Mouse (Mus musculus) kidney, embryonic 14.5 days (tissue): ENCODE data around the gene Nedd8. TPM values are rescaled to one million over a fixed set of nuclear protein-coding genes. Genes with fewer than 3 reads are reported as not detected.

Source experiments
- ATAC-seq: fragments of 200-750 bp; cut with Nextera tagmentation; 2 replicates; pipeline ENCODE4 v1.8.0; 2017; ENCODE audit warnings: moderate number of reproducible peaks, mild to moderate bottlenecking, moderate TSS enrichment, moderate library complexity; ENCODE audit not compliant: low FRiP score, low TSS enrichment
- H3K27ac ChIP-seq: fragments of 300-500 bp; sonication (generic); 2 replicates; pipeline ENCODE4 v1.5.1; 2014; ENCODE audit warnings: low read depth, mild to moderate bottlenecking, low read length, moderate library complexity, mixed read lengths
- H3K27me3 ChIP-seq: fragments of 300-500 bp; sonication (generic); 2 replicates; pipeline ENCODE4 v1.6.1; 2014; ENCODE audit warnings: mild to moderate bottlenecking, low read length; ENCODE audit not compliant: control insufficient read depth, insufficient read depth
- H3K36me3 ChIP-seq: fragments of 300-500 bp; sonication (generic); 2 replicates; pipeline ENCODE4 v1.6.1; 2014; ENCODE audit warnings: low read length, mixed read lengths; ENCODE audit not compliant: control insufficient read depth, insufficient read depth
- H3K4me1 ChIP-seq: fragments of 300-500 bp; sonication (generic); 2 replicates; pipeline ENCODE4 v1.6.1; 2014; ENCODE audit warnings: low read length, mixed read lengths; ENCODE audit not compliant: control insufficient read depth, insufficient read depth
- H3K4me2 ChIP-seq: fragments of 300-500 bp; sonication (generic); replicated peaks from 2 replicates; pipeline ENCODE4 v1.6.1; 2014; ENCODE audit warnings: low read depth, mild to moderate bottlenecking, low read length
- H3K4me3 ChIP-seq: fragments of 300-500 bp; sonication (generic); 2 replicates; pipeline ENCODE4 v1.5.1; 2014; ENCODE audit warnings: mild to moderate bottlenecking, low read length
- H3K9ac ChIP-seq: fragments of 300-500 bp; sonication (generic); 2 replicates; pipeline ENCODE4 v1.6.1; 2014; ENCODE audit warnings: low read depth, mild to moderate bottlenecking, low read length, moderate library complexity
- H3K9me3 ChIP-seq: fragments of 300-500 bp; sonication (generic); 2 replicates; pipeline ENCODE4 v1.6.1; 2016; ENCODE audit warnings: low read length; ENCODE audit not compliant: control insufficient read depth
- WGBS: fragments of 180-500 bp; shearing (Covaris S2); extraction: QIAGEN DNeasy Blood & Tissue Kit; methylation state at CpG from one replicate; pipeline ENCODE4 v1.1.7; 2014; 5-methylcytosine and 5-hydroxymethylcytosine counted together
- polyA plus RNA-seq: library from polyadenylated mRNA; unstranded; fragments of >200 nt; fragmentation: Nextera tagmentation; extraction: Ambion mirVana; gene quantifications from 2 replicates; pipeline ENCODE4 v1.2.1, GENCODE M21; 2014

The Nedd8 gene
- polyA plus RNA-seq, 1 experiment from 2014 or later, result 586 TPM

- H3K27ac ChIP-seq, result no peak overlapping the region
- no peaks in the 10 kb centered on the region for H3K27me3 ChIP-seq
- WGBS, result 92% methylated on average over 3 of the region's 3 CpGs
- no peak overlapping the region for H3K4me2 ChIP-seq
- no peak overlapping the region for H3K4me3 ChIP-seq
- H3K36me3 ChIP-seq, result peaks cover 14% of the 10 kb centered on the region; the same call in 1 of the 2 replicates
- H3K9ac ChIP-seq, result no peak overlapping the region
- H3K9me3 ChIP-seq, result no peaks in the 10 kb centered on the region
- peaks cover 5% of the 10 kb centered on the region; the same call in 1 of the 2 replicates for H3K4me1 ChIP-seq
- no peak for ATAC-seq
These were observed 15.0 kb downstream of the Nedd8 start for GRCm38 (mm10) chr14:55656935-55657334.

DNA sequence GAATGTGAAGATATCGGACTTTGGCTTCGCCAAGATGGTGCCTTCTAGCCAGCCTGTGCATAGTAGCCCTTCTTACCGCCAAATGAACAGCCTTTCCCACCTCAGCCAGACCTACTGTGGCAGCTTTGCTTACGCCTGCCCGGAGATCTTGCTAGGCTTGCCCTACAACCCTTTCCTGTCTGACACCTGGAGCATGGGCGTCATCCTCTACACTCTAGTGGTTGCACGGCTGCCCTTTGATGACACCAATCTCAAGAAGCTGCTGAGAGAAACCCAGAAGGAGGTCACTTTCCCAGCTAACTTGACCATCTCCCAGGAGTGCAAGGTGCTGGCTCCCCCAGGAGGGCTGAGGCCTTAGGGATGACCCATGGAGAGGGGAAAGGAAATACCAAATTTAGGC, 20.4 kb downstream of the Nedd8 start:
- H3K36me3 ChIP-seq, result peaks cover 4% of the 10 kb centered on the region; the same call in 1 of the 2 replicates
- no peaks in the 10 kb centered on the region for H3K9me3 ChIP-seq
- no peak overlapping the region for H3K4me3 ChIP-seq
- no peak for ATAC-seq
- no peak overlapping the region for H3K27ac ChIP-seq
- WGBS, result 85% methylated on average over 7 of the region's 7 CpGs
- no peak overlapping the region for H3K4me2 ChIP-seq
- H3K27me3 ChIP-seq, result no peaks in the 10 kb centered on the region
- no peaks in the 10 kb centered on the region for H3K4me1 ChIP-seq
- H3K9ac ChIP-seq, result no peak overlapping the region

DNA sequence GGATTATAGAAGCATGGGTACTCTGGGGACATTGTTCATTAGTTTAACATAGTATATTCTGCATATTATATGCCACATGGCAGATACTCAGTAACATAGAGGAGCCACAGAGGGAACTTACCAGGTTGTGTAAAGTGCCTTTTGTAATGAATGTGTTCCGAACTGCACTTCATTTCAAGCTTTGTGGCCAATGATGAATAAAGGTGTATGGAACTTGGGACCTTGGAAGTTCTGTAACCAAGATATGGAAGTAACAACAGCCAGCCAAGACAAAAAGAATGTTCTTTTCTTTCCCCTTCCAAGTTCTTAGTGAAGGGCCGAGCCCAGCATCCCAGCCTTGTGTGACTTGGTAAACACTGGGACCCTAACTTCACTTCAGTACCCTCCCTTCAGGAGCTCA, 22.0 kb downstream of the Nedd8 start, which contains the start of gene Tssk4:
Gene Tssk4, plus strand, starts transcription at position 301 of the 400 bp plus-strand sequence.
- WGBS, result 92% methylated on average over 2 of the region's 2 CpGs

DNA sequence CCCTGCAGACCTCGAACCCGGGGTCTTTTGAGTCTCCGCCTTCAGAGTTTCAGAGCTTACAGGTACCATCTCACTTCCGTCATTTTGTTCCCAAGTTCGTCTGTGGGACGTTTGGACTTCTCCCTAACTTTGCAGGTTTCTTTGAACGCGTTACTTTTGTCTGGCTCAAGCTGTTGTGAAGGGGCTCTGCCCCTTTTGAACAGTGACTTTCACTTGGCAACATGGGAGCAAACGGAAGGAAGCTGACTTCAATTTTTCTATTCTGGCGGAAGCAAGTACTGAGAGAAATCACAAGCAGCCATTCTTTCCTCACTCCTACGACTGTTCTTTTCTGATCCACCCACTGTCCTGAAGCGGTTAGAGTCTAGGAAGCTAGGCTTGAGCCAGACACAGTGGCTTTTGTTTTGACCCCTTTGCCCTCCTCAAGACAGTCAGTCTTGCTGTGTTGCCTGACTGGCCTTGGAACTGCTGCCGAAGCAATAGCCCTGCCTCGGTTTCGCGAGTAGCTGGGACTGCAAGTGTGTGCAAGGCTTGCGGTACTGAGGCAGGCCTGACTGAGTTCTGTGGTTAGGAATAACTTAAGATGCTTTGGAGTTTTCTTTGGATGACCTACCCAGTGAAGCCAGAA, 27.5 kb downstream of the Nedd8 start:
- H3K9ac ChIP-seq, result peak overlapping the region; percentile 93
- no peaks in the 10 kb centered on the region for H3K27me3 ChIP-seq
- ATAC-seq, result no peak
- peaks cover 31% of the 10 kb centered on the region for H3K36me3 ChIP-seq
- peak overlapping the region; percentile 92; the same call in 1 of the 2 replicates for H3K27ac ChIP-seq
- H3K4me3 ChIP-seq, result peak overlapping the region; percentile 58
- peak overlapping the region; percentile 74 for H3K4me2 ChIP-seq
- peaks cover 16% of the 10 kb centered on the region for H3K4me1 ChIP-seq
- WGBS, result 22% methylated on average over 17 of the region's 17 CpGs
- H3K9me3 ChIP-seq, result no peaks in the 10 kb centered on the region

More for the DNA sequence above, 22.0 kb downstream of the Nedd8 start, which contains the start of gene Tssk4:
- Histone ChIP-seq H3K27ac (no peak within 1 kb of the TSS), H3K4me3 (no peak within 1 kb of the TSS), H3K27me3 (no peaks in the 10 kb centered on the region), H3K4me2 (no peak within 1 kb of the TSS), H3K9me3 (no peaks in the 10 kb centered on the region), H3K9ac (no peak within 1 kb of the TSS), H3K36me3 (peaks cover 9% of the 10 kb centered on the region), H3K4me1 (peaks cover 4% of the 10 kb centered on the region; the same call in 1 of the 2 replicates)
- no peak for ATAC-seq

DNA sequence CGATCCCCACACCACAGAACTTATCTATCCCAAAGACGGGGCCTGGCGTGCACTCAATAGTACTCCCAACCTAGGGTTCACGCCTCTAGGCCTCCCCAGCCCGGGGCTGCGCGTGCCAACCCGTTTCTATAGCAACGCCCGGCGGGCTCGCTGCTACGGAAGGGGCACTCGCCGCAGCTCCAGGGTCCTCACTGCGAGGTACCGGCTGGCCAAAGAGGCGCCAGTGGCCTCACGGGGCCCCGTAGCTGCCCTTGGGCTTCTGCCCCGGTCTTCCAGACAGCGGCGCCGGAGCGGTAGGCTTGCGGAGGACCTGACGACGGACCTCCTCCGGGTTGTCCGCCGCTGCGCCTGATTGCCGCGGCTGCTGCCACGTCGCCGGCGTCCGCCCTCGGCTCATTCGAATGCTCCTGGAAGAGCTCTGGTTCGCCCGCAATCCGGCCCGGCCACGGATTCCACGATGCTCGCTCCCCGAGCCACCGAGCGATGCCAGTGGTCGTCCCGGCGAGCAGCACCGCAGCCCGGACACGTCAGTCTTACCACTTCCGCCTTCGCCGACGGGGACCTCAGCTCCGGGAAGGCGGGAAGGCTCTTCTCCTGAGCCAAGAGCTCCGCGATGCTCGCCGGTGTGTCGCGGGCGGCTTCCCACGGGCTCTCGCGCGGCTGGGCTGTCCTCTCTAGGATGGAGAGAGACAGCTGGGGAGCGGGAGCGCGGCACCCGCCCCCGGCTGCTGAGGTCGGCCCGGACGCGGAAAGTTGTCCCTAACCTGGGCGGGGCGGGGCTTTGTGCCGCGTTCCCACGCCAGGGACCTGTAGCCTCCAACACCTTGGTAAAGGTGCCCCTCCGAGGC, 28.6 kb downstream of the Nedd8 start, which contains the start of gene Tm9sf1:
Gene Tm9sf1, minus strand, starts transcription at position 747 of the 848 bp plus-strand sequence.
- H3K4me3 ChIP-seq, result peak within 1 kb of the TSS; percentile 58
- ATAC-seq, result peak; percentile 86
- H3K4me1 ChIP-seq, result peaks cover 16% of the 10 kb centered on the region
- no peaks in the 10 kb centered on the region for H3K9me3 ChIP-seq
- peak within 1 kb of the TSS; percentile 92 for H3K27ac ChIP-seq
- H3K9ac ChIP-seq, result peak within 1 kb of the TSS; percentile 93
- no peaks in the 10 kb centered on the region for H3K27me3 ChIP-seq
- WGBS, result under 1% methylated on average over 86 of the region's 89 CpGs
- peaks cover 42% of the 10 kb centered on the region for H3K36me3 ChIP-seq
- H3K4me2 ChIP-seq, result peak within 1 kb of the TSS; percentile 74

GRCm38 (mm10) chr14:55642679-55643059, 29.3 kb downstream of the Nedd8 start:
- 17% methylated on average over 8 of the region's 8 CpGs for WGBS

DNA sequence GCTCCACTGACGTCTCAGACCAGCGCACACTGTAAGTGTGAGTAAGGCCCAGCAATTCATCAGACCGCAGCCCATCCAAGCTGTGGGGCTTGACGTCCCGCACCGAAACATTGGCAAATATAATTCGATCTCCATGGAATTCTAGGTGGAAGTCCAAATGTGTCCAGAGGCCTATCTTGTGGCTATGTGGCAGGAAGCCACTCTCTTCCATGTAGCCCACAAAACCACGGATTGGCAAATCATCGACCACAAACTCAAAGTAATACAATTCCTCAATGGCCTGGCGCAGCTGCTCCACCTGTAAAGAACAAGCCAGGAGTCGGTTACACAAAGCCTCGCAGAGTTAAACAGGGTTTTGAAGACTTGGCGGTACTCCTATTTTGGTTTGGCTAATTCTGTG, 30.6 kb downstream of the Nedd8 start:
- H3K4me3 ChIP-seq, result no peak overlapping the region
- no peak overlapping the region for H3K27ac ChIP-seq
- 95% methylated on average over 13 of the region's 13 CpGs for WGBS
- no peak for ATAC-seq
- peaks cover 17% of the 10 kb centered on the region for H3K4me1 ChIP-seq
- H3K9me3 ChIP-seq, result no peaks in the 10 kb centered on the region
- peaks cover 55% of the 10 kb centered on the region for H3K36me3 ChIP-seq
- no peak overlapping the region for H3K9ac ChIP-seq
- H3K4me2 ChIP-seq, result no peak overlapping the region
- no peaks in the 10 kb centered on the region for H3K27me3 ChIP-seq

More at GRCm38 (mm10) chr14:55642679-55643059, 29.3 kb downstream of the Nedd8 start:
- Histone ChIP-seq H3K4me1 (peaks cover 16% of the 10 kb centered on the region), H3K4me2 (peak overlapping the region; percentile 74), H3K9me3 (no peaks in the 10 kb centered on the region), H3K27me3 (no peaks in the 10 kb centered on the region), H3K4me3 (peak overlapping the region; percentile 58), H3K36me3 (peaks cover 48% of the 10 kb centered on the region), H3K27ac (peak overlapping the region; percentile 92), H3K9ac (peak overlapping the region; percentile 93)
- ATAC-seq, result peak; percentile 40; the same call in 1 of the 2 replicates

DNA sequence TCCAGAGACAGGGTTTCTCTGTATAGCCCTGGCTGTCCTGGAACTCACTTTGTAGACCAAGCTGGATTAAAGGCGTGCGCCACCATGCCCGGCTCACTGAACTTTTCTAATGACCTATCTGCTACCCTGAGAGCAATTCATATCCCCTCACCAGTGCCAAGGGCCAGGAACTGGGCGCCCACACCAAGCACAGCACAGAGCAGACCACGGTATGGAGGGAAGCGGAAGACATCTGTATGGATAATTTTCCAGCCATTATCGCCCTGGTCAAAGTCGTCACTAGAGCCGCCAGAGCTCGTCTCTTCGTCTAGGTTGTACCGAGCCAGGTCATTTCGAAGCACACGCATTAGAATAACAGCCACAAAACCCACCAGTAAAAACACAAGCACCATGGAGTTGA, 31.1 kb downstream of the Nedd8 start:
- ATAC-seq, result no peak
- 96% methylated on average over 14 of the region's 14 CpGs for WGBS
- no peak overlapping the region for H3K4me2 ChIP-seq
- peaks cover 22% of the 10 kb centered on the region for H3K4me1 ChIP-seq
- no peak overlapping the region for H3K9ac ChIP-seq
- no peaks in the 10 kb centered on the region for H3K27me3 ChIP-seq
- H3K9me3 ChIP-seq, result no peaks in the 10 kb centered on the region
- no peak overlapping the region for H3K27ac ChIP-seq
- H3K36me3 ChIP-seq, result peaks cover 55% of the 10 kb centered on the region
- H3K4me3 ChIP-seq, result no peak overlapping the region

DNA sequence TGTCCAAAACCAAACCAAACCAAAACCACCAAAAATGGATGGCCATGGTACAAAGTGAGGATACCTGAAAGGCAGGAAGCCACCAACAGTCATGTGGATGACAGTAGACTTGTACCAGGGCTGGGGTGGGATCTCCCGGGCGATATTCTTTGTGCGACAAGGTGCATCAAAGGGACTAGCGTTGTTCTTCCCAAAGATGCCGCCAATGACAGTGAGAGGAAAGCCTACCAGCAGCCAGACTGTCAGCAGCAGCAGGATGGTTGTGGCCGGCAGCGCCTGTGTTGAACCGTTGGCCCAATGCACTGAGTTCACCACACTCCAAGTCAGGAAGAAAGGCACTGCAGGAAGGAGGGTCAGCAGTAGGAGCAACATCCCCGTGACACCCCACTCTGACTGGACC, 34.1 kb downstream of the Nedd8 start, which contains the start of gene Gm49378:
Gene Gm49378, minus strand, starts transcription at position 101 of the 400 bp plus-strand sequence.
- no peak for ATAC-seq
- Histone ChIP-seq H3K4me3 (no peak within 1 kb of the TSS), H3K36me3 (peaks cover 70% of the 10 kb centered on the region), H3K27me3 (no peaks in the 10 kb centered on the region), H3K9ac (no peak within 1 kb of the TSS), H3K27ac (no peak within 1 kb of the TSS), H3K4me1 (peaks cover 16% of the 10 kb centered on the region), H3K4me2 (no peak within 1 kb of the TSS), H3K9me3 (no peaks in the 10 kb centered on the region)
- 93% methylated on average over 9 of the region's 9 CpGs for WGBS
